Mouse (Mus musculus): ENCODE data around the gene Gm5148. TPM values are rescaled to one million over a fixed set of nuclear protein-coding genes. Genes with fewer than 3 reads are reported as not detected.

The Gm5148 gene
- polyA plus RNA-seq, 1 experiment: 13.9 TPM

DNA sequence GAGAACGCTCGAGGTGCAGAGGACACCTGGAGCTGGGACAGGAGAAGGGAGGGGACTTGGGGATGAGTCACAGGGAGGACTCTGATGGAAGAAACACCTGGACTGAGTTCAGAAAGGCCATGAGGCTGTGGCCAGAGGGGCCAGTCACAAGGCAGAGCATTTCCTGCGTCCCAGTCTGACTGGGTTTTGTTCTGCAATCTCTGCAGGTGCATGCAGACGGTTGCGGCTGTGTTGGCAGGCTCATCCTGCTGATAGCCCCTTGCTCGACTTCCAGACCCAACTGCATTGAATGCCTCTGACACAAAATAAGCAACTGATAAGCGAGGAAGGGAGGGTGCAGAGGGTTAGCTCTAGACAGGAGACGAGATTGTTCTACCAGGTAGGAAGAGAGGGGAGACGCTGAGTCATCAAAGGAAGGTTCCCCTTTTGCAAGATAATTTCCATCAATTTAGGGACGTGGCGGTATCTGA lies 49.2 kb downstream of the Gm5148 start:
- H3K27ac ChIP-seq (ENCODE audit: insufficient read depth, low read length): no peak overlapping the region
- TF ChIP-seq CTCF (IDR thresholded peaks at IDR 0.05; ENCODE audit: extremely low read depth, insufficient read depth, low read length): no peak
- TF ChIP-seq POLR2A (IDR thresholded peaks at IDR 0.05; ENCODE audit: extremely low read depth, insufficient read depth, low read length): no peak
- H3K4me3 ChIP-seq (ENCODE audit: insufficient read depth, low read length): no peak overlapping the region
- H3K4me1 ChIP-seq (ENCODE audit: control insufficient read depth, insufficient read depth, low read length): 0 out of 2 replicates have a peak, but pooled peaks cover 2% of the 10 kb centered on the region

DNA sequence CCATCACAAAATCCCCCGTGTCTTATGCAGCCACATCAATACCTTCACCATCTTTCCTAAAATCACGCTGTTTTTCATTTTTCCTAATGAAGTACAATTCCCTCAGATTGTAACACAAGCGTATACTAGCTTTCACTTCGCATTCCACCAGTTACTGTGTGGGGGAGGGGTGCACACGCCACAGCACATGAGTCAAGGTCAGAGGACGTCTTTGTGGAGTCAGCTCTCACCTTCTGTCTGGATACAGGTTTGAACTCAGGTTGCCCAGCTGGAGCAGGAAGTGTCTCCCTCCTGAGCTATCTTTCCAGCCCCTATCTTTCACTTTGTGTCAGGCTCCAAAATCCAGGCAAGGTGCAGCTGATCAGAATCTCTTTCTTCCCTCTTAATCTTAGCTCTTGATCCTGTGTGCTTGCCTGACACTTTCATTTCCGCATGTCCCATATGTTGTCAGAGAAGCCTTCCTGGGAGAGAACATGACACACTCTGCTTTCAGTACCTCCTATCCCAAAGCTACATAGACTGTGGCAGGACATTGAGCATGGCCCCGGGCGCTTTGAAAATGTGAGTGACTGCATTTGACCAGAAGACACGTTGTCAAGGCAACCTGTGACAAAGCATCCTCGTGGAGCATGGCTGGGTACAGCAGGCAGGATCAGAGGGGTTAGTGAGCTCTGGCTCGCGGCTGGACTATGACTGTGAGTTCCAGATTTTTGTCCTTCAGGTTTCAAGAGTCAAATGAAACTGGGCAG lies 50.6 kb downstream of the Gm5148 start:
- Histone ChIP-seq H3K4me3 (ENCODE audit: insufficient read depth, low read length) (no peak overlapping the region), H3K4me1 (ENCODE audit: control insufficient read depth, insufficient read depth, low read length) (0 out of 2 replicates have a peak, but pooled peaks cover 2% of the 10 kb centered on the region), H3K27ac (ENCODE audit: insufficient read depth, low read length) (no peak overlapping the region)
- TF ChIP-seq CTCF (IDR thresholded peaks at IDR 0.05; ENCODE audit: extremely low read depth, insufficient read depth, low read length) (no peak), POLR2A (IDR thresholded peaks at IDR 0.05; ENCODE audit: extremely low read depth, insufficient read depth, low read length) (no peak)

- Histone ChIP-seq H3K4me3 (ENCODE audit: insufficient read depth, low read length) (no peak overlapping the region), H3K4me1 (ENCODE audit: control insufficient read depth, insufficient read depth, low read length) (0 out of 2 replicates have a peak, but pooled peaks cover 2% of the 10 kb centered on the region), H3K27ac (ENCODE audit: insufficient read depth, low read length) (no peak overlapping the region)
- TF ChIP-seq POLR2A (IDR thresholded peaks at IDR 0.05; ENCODE audit: extremely low read depth, insufficient read depth, low read length) (no peak), CTCF (IDR thresholded peaks at IDR 0.05; ENCODE audit: extremely low read depth, insufficient read depth, low read length) (no peak)
These were observed 51.8 kb downstream of the Gm5148 start for GRCm38 (mm10) chr3:37672266-37673040.

- no peak overlapping the region for H3K27ac ChIP-seq (ENCODE audit: insufficient read depth, low read length)
- H3K4me3 ChIP-seq (ENCODE audit: insufficient read depth, low read length): no peak overlapping the region
- TF ChIP-seq CTCF (IDR thresholded peaks at IDR 0.05; ENCODE audit: extremely low read depth, insufficient read depth, low read length): no peak
- no peak for TF ChIP-seq POLR2A (IDR thresholded peaks at IDR 0.05; ENCODE audit: extremely low read depth, insufficient read depth, low read length)
- 0 out of 2 replicates have a peak, but pooled peaks cover 2% of the 10 kb centered on the region for H3K4me1 ChIP-seq (ENCODE audit: control insufficient read depth, insufficient read depth, low read length)
These were observed 55.2 kb downstream of the Gm5148 start for GRCm38 (mm10) chr3:37669100-37669499.

DNA sequence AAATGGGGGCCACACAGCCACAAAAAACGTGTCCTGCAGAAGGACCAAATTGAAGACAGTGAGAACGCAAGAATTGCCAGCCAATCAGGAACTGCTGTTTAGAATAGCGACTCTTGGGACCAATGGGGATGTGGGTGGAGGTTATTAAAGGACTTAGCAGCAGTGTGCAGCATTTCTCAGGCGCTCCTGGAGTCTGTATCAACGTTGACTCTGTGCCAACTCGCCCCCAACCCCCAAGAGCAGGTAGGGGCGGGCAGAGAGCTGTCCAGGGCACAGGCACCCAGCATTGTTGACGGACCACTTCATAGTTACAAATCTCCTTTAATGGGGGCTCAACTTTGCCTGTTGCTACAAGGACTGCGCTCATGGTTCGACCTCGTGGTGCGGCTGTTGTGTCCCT lies 55.6 kb downstream of the Gm5148 start:
- H3K4me1 ChIP-seq (ENCODE audit: control insufficient read depth, insufficient read depth, low read length): 0 out of 2 replicates have a peak, but pooled peaks cover 2% of the 10 kb centered on the region
- no peak overlapping the region for H3K27ac ChIP-seq (ENCODE audit: insufficient read depth, low read length)
- H3K4me3 ChIP-seq (ENCODE audit: insufficient read depth, low read length): no peak overlapping the region
- no peak for TF ChIP-seq POLR2A (IDR thresholded peaks at IDR 0.05; ENCODE audit: extremely low read depth, insufficient read depth, low read length)
- no peak for TF ChIP-seq CTCF (IDR thresholded peaks at IDR 0.05; ENCODE audit: extremely low read depth, insufficient read depth, low read length)

- Histone ChIP-seq H3K4me3 (ENCODE audit: insufficient read depth, low read length) (no peak overlapping the region), H3K4me1 (ENCODE audit: control insufficient read depth, insufficient read depth, low read length) (0 out of 2 replicates have a peak, but pooled peaks cover 2% of the 10 kb centered on the region), H3K27ac (ENCODE audit: insufficient read depth, low read length) (no peak overlapping the region)
- no peak for TF ChIP-seq POLR2A (IDR thresholded peaks at IDR 0.05; ENCODE audit: extremely low read depth, insufficient read depth, low read length)
- TF ChIP-seq CTCF (IDR thresholded peaks at IDR 0.05; ENCODE audit: extremely low read depth, insufficient read depth, low read length): no peak
These were observed 56.6 kb downstream of the Gm5148 start for GRCm38 (mm10) chr3:37667736-37668135.

GRCm38 (mm10) chr3:37667119-37667467 lies 57.2 kb downstream of the Gm5148 start:
- Histone ChIP-seq H3K27ac (ENCODE audit: insufficient read depth, low read length) (no peak overlapping the region), H3K4me1 (ENCODE audit: control insufficient read depth, insufficient read depth, low read length) (0 out of 2 replicates have a peak, but pooled peaks cover under 1% of the 10 kb centered on the region), H3K4me3 (ENCODE audit: insufficient read depth, low read length) (no peak overlapping the region)
- TF ChIP-seq POLR2A (IDR thresholded peaks at IDR 0.05; ENCODE audit: extremely low read depth, insufficient read depth, low read length) (no peak), CTCF (IDR thresholded peaks at IDR 0.05; ENCODE audit: extremely low read depth, insufficient read depth, low read length) (no peak)

- TF ChIP-seq POLR2A (IDR thresholded peaks at IDR 0.05; ENCODE audit: extremely low read depth, insufficient read depth, low read length) (no peak), CTCF (IDR thresholded peaks at IDR 0.05; ENCODE audit: extremely low read depth, insufficient read depth, low read length) (no peak)
- H3K27ac ChIP-seq (ENCODE audit: insufficient read depth, low read length): no peak overlapping the region
- no peak overlapping the region for H3K4me3 ChIP-seq (ENCODE audit: insufficient read depth, low read length)
- H3K4me1 ChIP-seq (ENCODE audit: control insufficient read depth, insufficient read depth, low read length): no peaks in the 10 kb centered on the region
These were observed 57.8 kb downstream of the Gm5148 start for GRCm38 (mm10) chr3:37666291-37667118.

Other genes starting within 250 kb of the Gm5148 start
- gene Spry1, start 84.5 kb downstream of the Gm5148 start, polyA plus RNA-seq (2012; rRNA removed): 9.9 and 10.8 TPM in 2 replicates

All from cortical plate, adult 2 months (tissue).